In genomic region chr4:119669356-119670209, GRCm38 (mm10) we compare ENCODE assay signal across 13 mouse cellular contexts. TPM values are rescaled to one million over a fixed set of nuclear protein-coding genes. Genes with fewer than 3 reads are reported as not detected.
A peak's percentile ranks its signal among the peaks of the same experiment; 100 is the strongest.
DNase-seq lines count a peak whose midpoint lies in the region; ATAC-seq lines count a peak whose summit lies in the region.
"Had no signal": no experiment of that assay in that cellular context is flagged by ENCODE, and none has a peak within 500 bp of the region (broad histone marks: within the 10 kb centered on the region; RNA-seq: fewer than 3 reads in every experiment).

No protein-coding gene starts in this region.

- peak; percentile 5 for DNase-seq in CD4-positive, CD25-positive, alpha-beta regulatory T cell, adult 2 months (ENCODE audit: low read depth, low spot score)
- DNase-seq in thymus, postnatal 14 days = peak; percentile 86
- no peak for DNase-seq in right cerebral cortex, postnatal 14 days
- DNase-seq in Muller cell, postnatal 12 days (ENCODE audit: inconsistent ontology term) = no peak
- DNase-seq: cerebellum, postnatal 36 days; right cerebral cortex, postnatal 4 days had no signal

- ATAC-seq in CD4-positive, CD25-positive, alpha-beta regulatory T cell, adult 4 months = no peak
- ATAC-seq in midbrain, embryonic 12.5 days (ENCODE audit: low FRiP score, low read depth) = 0 out of 2 replicates have a peak, but pooled peaks have one; percentile 23
- no peak for ATAC-seq in midbrain, embryonic 13.5 days
- no peak for ATAC-seq in midbrain, embryonic 16.5 days
- ATAC-seq: intestine, postnatal 0 days; Patski had no signal

- H3K4me1 ChIP-seq in midbrain, embryonic 12.5 days = peaks cover 12% of the 10 kb centered on the region
- peaks cover 21% of the 10 kb centered on the region for H3K4me1 ChIP-seq in midbrain, embryonic 13.5 days (replicated peaks)
- H3K4me1 ChIP-seq in midbrain, embryonic 16.5 days (ENCODE audit: control insufficient read depth, insufficient read depth, low read length) = peaks cover 7% of the 10 kb centered on the region

- H3K9ac ChIP-seq in midbrain, embryonic 12.5 days (replicated peaks) = no peak overlapping the region
- H3K9ac ChIP-seq in midbrain, embryonic 13.5 days (replicated peaks) = no peak overlapping the region
- H3K9ac ChIP-seq in midbrain, embryonic 16.5 days (ENCODE audit: low read depth, low read length) = no peak overlapping the region

- H3K4me3 ChIP-seq in midbrain, embryonic 12.5 days = no peak overlapping the region
- H3K4me3 ChIP-seq in midbrain, embryonic 13.5 days (replicated peaks) = no peak overlapping the region
- no peak overlapping the region for H3K4me3 ChIP-seq in midbrain, embryonic 16.5 days (ENCODE audit: low read depth, low read length)

- no peaks in the 10 kb centered on the region for H3K9me3 ChIP-seq in midbrain, embryonic 12.5 days
- no peaks in the 10 kb centered on the region for H3K9me3 ChIP-seq in midbrain, embryonic 13.5 days
- no peaks in the 10 kb centered on the region for H3K9me3 ChIP-seq in midbrain, embryonic 16.5 days (replicated peaks; ENCODE audit: control insufficient read depth, low read length, poor library complexity, severe bottlenecking)

- H3K36me3 ChIP-seq in midbrain, embryonic 12.5 days = no peaks in the 10 kb centered on the region
- H3K36me3 ChIP-seq in midbrain, embryonic 13.5 days = no peaks in the 10 kb centered on the region
- no peaks in the 10 kb centered on the region for H3K36me3 ChIP-seq in midbrain, embryonic 16.5 days (ENCODE audit: control insufficient read depth, insufficient read depth, low read length)

- H3K4me2 ChIP-seq in midbrain, embryonic 12.5 days (replicated peaks) = no peak overlapping the region
- H3K4me2 ChIP-seq in midbrain, embryonic 13.5 days (replicated peaks) = no peak overlapping the region
- H3K4me2 ChIP-seq in midbrain, embryonic 16.5 days (ENCODE audit: low read length) = no peak overlapping the region

- 58% methylated on average over 10 of the region's 10 CpGs for WGBS in midbrain, embryonic 12.5 days
- WGBS in midbrain, embryonic 13.5 days = 56% methylated on average over 10 of the region's 10 CpGs
- whole genome bisulfite sequencing in midbrain, embryonic 16.5 days = 55% methylated on average over 10 of the region's 10 CpGs

- no peak overlapping the region for H3K27ac ChIP-seq in midbrain, embryonic 12.5 days (replicated peaks)
- H3K27ac ChIP-seq in midbrain, embryonic 13.5 days = no peak overlapping the region
- peak overlapping the region; percentile 15; the same call in 1 of the 2 replicates for H3K27ac ChIP-seq in midbrain, embryonic 16.5 days (ENCODE audit: low read length)

- no peaks in the 10 kb centered on the region; the same call in 1 of the 2 replicates for H3K27me3 ChIP-seq in midbrain, embryonic 12.5 days
- no peaks in the 10 kb centered on the region for H3K27me3 ChIP-seq in midbrain, embryonic 13.5 days
- H3K27me3 ChIP-seq in midbrain, embryonic 16.5 days (ENCODE audit: control insufficient read depth, insufficient read depth, low read depth, low read length) = no peaks in the 10 kb centered on the region
- H3K27me3 ChIP-seq: Patski had no signal

RNA-seq across cellular contexts. Expression of gene Guca2b, which starts 10.8 kb away (rescaled TPM):
- not detected for polyA plus RNA-seq in CD4-positive, CD25-positive, alpha-beta regulatory T cell, adult 4 months (2017; shearing (Covaris generic))
- not detected in 2 replicates for polyA plus RNA-seq in midbrain, embryonic 12.5 days (2016; fragmentation: Nextera tagmentation; extraction: Ambion mirVana)
- not detected in 2 replicates for polyA plus RNA-seq in midbrain, embryonic 13.5 days (2015; fragmentation: Nextera tagmentation; extraction: Ambion mirVana)
- not detected in 2 replicates for polyA plus RNA-seq in midbrain, embryonic 16.5 days (2015; fragmentation: Nextera tagmentation; extraction: Ambion mirVana)
- polyA plus RNA-seq: liver, adult 2 months had no signal

RNA-seq across cellular contexts. Expression of gene Guca2a, which starts 32.1 kb away (rescaled TPM):
- polyA plus RNA-seq in CD4-positive, CD25-positive, alpha-beta regulatory T cell, adult 4 months (2017; shearing (Covaris generic)) = not detected
- not detected in 2 replicates for polyA plus RNA-seq in midbrain, embryonic 12.5 days (2016; fragmentation: Nextera tagmentation; extraction: Ambion mirVana)
- not detected in 2 replicates for polyA plus RNA-seq in midbrain, embryonic 13.5 days (2015; fragmentation: Nextera tagmentation; extraction: Ambion mirVana)
- not detected in 2 replicates for polyA plus RNA-seq in midbrain, embryonic 16.5 days (2015; fragmentation: Nextera tagmentation; extraction: Ambion mirVana)
- polyA plus RNA-seq: Patski had no signal

Comparison
In these comparisons a context has a peak if more than half of its experiments do, and no peak if none do; other contexts are left out.
1. DNase-seq: peak in CD4-positive, CD25-positive, alpha-beta regulatory T cell, adult 2 months (single experiment) and thymus, postnatal 14 days (single experiment); none in right cerebral cortex, postnatal 14 days (single experiment) and Muller cell, postnatal 12 days (single experiment).